Mouse (Mus musculus): ENCODE data around the gene Gm266. TPM values are rescaled to one million over a fixed set of nuclear protein-coding genes. Genes with fewer than 3 reads are reported as not detected.
A peak's percentile ranks its signal among the peaks of the same experiment; 100 is the strongest.

Gene Gm266
- polyA plus RNA-seq, 1 experiment = 6.3 TPM

- Histone ChIP-seq H3K27ac (ENCODE audit: insufficient read depth, low read length) (no peak within 1 kb of the TSS), H3K4me1 (ENCODE audit: control insufficient read depth, insufficient read depth, low read length) (0 out of 2 replicates have a peak, but pooled peaks cover 2% of the 10 kb centered on the region), H3K4me3 (ENCODE audit: insufficient read depth, low read length) (0 out of 2 replicates have a peak within 1 kb of the TSS, but pooled peaks have one; percentile 7)
- TF ChIP-seq POLR2A (IDR thresholded peaks at IDR 0.05; ENCODE audit: extremely low read depth, insufficient read depth, low read length) (no peak), CTCF (IDR thresholded peaks at IDR 0.05; ENCODE audit: extremely low read depth, insufficient read depth, low read length) (no peak)
These were observed 43.2 kb downstream of the Gm266 start, which contains the start of gene Tnfaip2 for GRCm38 (mm10) chr12:111442309-111443010. Gene Tnfaip2 (plus strand): TSS chr12:111442469.

GRCm38 (mm10) chr12:111441523-111441922 is 44.1 kb downstream of the Gm266 start:
- Histone ChIP-seq H3K27ac (ENCODE audit: insufficient read depth, low read length) (no peak overlapping the region), H3K4me3 (ENCODE audit: insufficient read depth, low read length) (no peak overlapping the region), H3K4me1 (ENCODE audit: control insufficient read depth, insufficient read depth, low read length) (peaks cover 2% of the 10 kb centered on the region; the same call in 1 of the 2 replicates)
- TF ChIP-seq CTCF (IDR thresholded peaks at IDR 0.05; ENCODE audit: extremely low read depth, insufficient read depth, low read length) (no peak), POLR2A (IDR thresholded peaks at IDR 0.05; ENCODE audit: extremely low read depth, insufficient read depth, low read length) (no peak)

GRCm38 (mm10) chr12:111440701-111441373 is 44.8 kb downstream of the Gm266 start:
- Histone ChIP-seq H3K4me1 (ENCODE audit: control insufficient read depth, insufficient read depth, low read length) (peaks cover 5% of the 10 kb centered on the region; the same call in 1 of the 2 replicates), H3K27ac (ENCODE audit: insufficient read depth, low read length) (no peak overlapping the region), H3K4me3 (ENCODE audit: insufficient read depth, low read length) (no peak overlapping the region)
- no peak for TF ChIP-seq POLR2A (IDR thresholded peaks at IDR 0.05; ENCODE audit: extremely low read depth, insufficient read depth, low read length)
- TF ChIP-seq CTCF (IDR thresholded peaks at IDR 0.05; ENCODE audit: extremely low read depth, insufficient read depth, low read length) = no peak

GRCm38 (mm10) chr12:111438850-111439249 is 46.8 kb downstream of the Gm266 start:
- H3K4me1 ChIP-seq (ENCODE audit: control insufficient read depth, insufficient read depth, low read length) = peaks cover 5% of the 10 kb centered on the region; the same call in 1 of the 2 replicates
- no peak overlapping the region for H3K4me3 ChIP-seq (ENCODE audit: insufficient read depth, low read length)
- no peak for TF ChIP-seq CTCF (IDR thresholded peaks at IDR 0.05; ENCODE audit: extremely low read depth, insufficient read depth, low read length)
- TF ChIP-seq POLR2A (IDR thresholded peaks at IDR 0.05; ENCODE audit: extremely low read depth, insufficient read depth, low read length) = no peak
- no peak overlapping the region for H3K27ac ChIP-seq (ENCODE audit: insufficient read depth, low read length)

GRCm38 (mm10) chr12:111437222-111437900 is 48.3 kb downstream of the Gm266 start:
- no peak overlapping the region for H3K27ac ChIP-seq (ENCODE audit: insufficient read depth, low read length)
- no peak overlapping the region for H3K4me3 ChIP-seq (ENCODE audit: insufficient read depth, low read length)
- peaks cover 5% of the 10 kb centered on the region; the same call in 1 of the 2 replicates for H3K4me1 ChIP-seq (ENCODE audit: control insufficient read depth, insufficient read depth, low read length)
- no peak for TF ChIP-seq POLR2A (IDR thresholded peaks at IDR 0.05; ENCODE audit: extremely low read depth, insufficient read depth, low read length)
- no peak for TF ChIP-seq CTCF (IDR thresholded peaks at IDR 0.05; ENCODE audit: extremely low read depth, insufficient read depth, low read length)

GRCm38 (mm10) chr12:111436640-111437039 is 49.0 kb downstream of the Gm266 start:
- no peak overlapping the region for H3K4me3 ChIP-seq (ENCODE audit: insufficient read depth, low read length)
- H3K4me1 ChIP-seq (ENCODE audit: control insufficient read depth, insufficient read depth, low read length) = peaks cover 3% of the 10 kb centered on the region; the same call in 1 of the 2 replicates
- no peak for TF ChIP-seq CTCF (IDR thresholded peaks at IDR 0.05; ENCODE audit: extremely low read depth, insufficient read depth, low read length)
- TF ChIP-seq POLR2A (IDR thresholded peaks at IDR 0.05; ENCODE audit: extremely low read depth, insufficient read depth, low read length) = no peak
- H3K27ac ChIP-seq (ENCODE audit: insufficient read depth, low read length) = peak overlapping the region; percentile 37; the same call in 1 of the 2 replicates

- TF ChIP-seq CTCF (IDR thresholded peaks at IDR 0.05; ENCODE audit: extremely low read depth, insufficient read depth, low read length) = no peak
- TF ChIP-seq POLR2A (IDR thresholded peaks at IDR 0.05; ENCODE audit: extremely low read depth, insufficient read depth, low read length) = no peak
- H3K27ac ChIP-seq (ENCODE audit: insufficient read depth, low read length) = peak overlapping the region; percentile 37; the same call in 1 of the 2 replicates
- no peak overlapping the region for H3K4me3 ChIP-seq (ENCODE audit: insufficient read depth, low read length)
- H3K4me1 ChIP-seq (ENCODE audit: control insufficient read depth, insufficient read depth, low read length) = peaks cover 3% of the 10 kb centered on the region; the same call in 1 of the 2 replicates
These were observed 49.5 kb downstream of the Gm266 start for GRCm38 (mm10) chr12:111436170-111436569.

- H3K4me1 ChIP-seq (ENCODE audit: control insufficient read depth, insufficient read depth, low read length) = peaks cover 7% of the 10 kb centered on the region; the same call in 1 of the 2 replicates
- TF ChIP-seq CTCF (IDR thresholded peaks at IDR 0.05; ENCODE audit: extremely low read depth, insufficient read depth, low read length) = no peak
- no peak for TF ChIP-seq POLR2A (IDR thresholded peaks at IDR 0.05; ENCODE audit: extremely low read depth, insufficient read depth, low read length)
- H3K4me3 ChIP-seq (ENCODE audit: insufficient read depth, low read length) = no peak overlapping the region
- H3K27ac ChIP-seq (ENCODE audit: insufficient read depth, low read length) = no peak overlapping the region
These were observed 50.8 kb downstream of the Gm266 start for GRCm38 (mm10) chr12:111434745-111435327.

Other genes with a start within 250 kb of the Gm266 start
- 18.7 and 23.1 TPM in 2 replicates for gene Amn, start 214.7 kb downstream of the Gm266 start, polyA plus RNA-seq (2012; rRNA removed)
- gene Cdc42bpb, start 108.1 kb downstream of the Gm266 start, polyA plus RNA-seq (2012; rRNA removed) = 195 and 201 TPM in 2 replicates
- 0.45 and 1.4 TPM in 2 replicates for gene Lbhd2, start 79.0 kb downstream of the Gm266 start, polyA plus RNA-seq (2012; rRNA removed)
- gene Exoc3l4, start 68.8 kb downstream of the Gm266 start, polyA plus RNA-seq (2012; rRNA removed) = 2.4 and 2.5 TPM in 2 replicates
- gene Tnfaip2, start 43.4 kb downstream of the Gm266 start, polyA plus RNA-seq (2012; rRNA removed) = 0.66 and 0.79 TPM in 2 replicates
- 149 and 160 TPM in 2 replicates for gene Eif5, start 52.2 kb upstream of the Gm266 start, polyA plus RNA-seq (2012; rRNA removed)
- 73.9 and 76.5 TPM in 2 replicates for gene Mark3, start 88.7 kb upstream of the Gm266 start, polyA plus RNA-seq (2012; rRNA removed)
- 3,152 and 3,325 TPM in 2 replicates for gene Ckb, start 186.5 kb upstream of the Gm266 start, polyA plus RNA-seq (2012; rRNA removed)
- 20.0 and 20.8 TPM in 2 replicates for gene Trmt61a, start 192.3 kb upstream of the Gm266 start, polyA plus RNA-seq (2012; rRNA removed)
- gene Bag5, start 227.4 kb upstream of the Gm266 start, polyA plus RNA-seq (2012; rRNA removed) = 49.6 and 51.0 TPM in 2 replicates
- 48.4 and 52.6 TPM in 2 replicates for gene Apopt1, start 227.4 kb upstream of the Gm266 start, polyA plus RNA-seq (2012; rRNA removed)

All from cortical plate, adult 2 months (tissue).